Mouse (Mus musculus) lung, adult 2 months (tissue): ENCODE measurements at regions not wholly inside any gene's neighbourhood (a gene's known extent, or its start where the extent isn't known, plus 50 kb on each side); places are given as distances from the start of the nearest gene placed in this dataset.

Source experiments
- DNase-seq: peaks from one replicate; pipeline ENCODE4 v3.0.0; 2022
- H3K4me1 ChIP-seq: fragments of 200-500 bp; 2 replicates; pipeline ENCODE4 v1.6.1; 2011; ENCODE audit warnings: low read length; ENCODE audit not compliant: control insufficient read depth, insufficient read depth
- H3K4me3 ChIP-seq: fragments of 200-500 bp; replicated peaks from 2 replicates; pipeline ENCODE3; 2011; ENCODE audit warnings: low read depth, mild to moderate bottlenecking, control low read depth, low read length; ENCODE audit errors: extremely low read depth
- CTCF ChIP-seq: fragments of 200-500 bp; IDR thresholded peaks from 2 replicates; pipeline ENCODE4 v1.5.1; 2011; ENCODE audit warnings: mild to moderate bottlenecking, low read length, control low read depth; ENCODE audit not compliant: insufficient read depth
- POLR2A ChIP-seq: fragments of 200-500 bp; IDR thresholded peaks from 2 replicates; pipeline ENCODE4 v1.6.1; 2011; ENCODE audit warnings: low read depth, mild to moderate bottlenecking, control low read depth, low read length, borderline replicate concordance; ENCODE audit errors: extremely low read depth
- WGBS: fragments of 180-500 bp; shearing (Covaris S2); methylation state at CpG from one replicate; pipeline ENCODE4 v1.1.7; 2018; 5-methylcytosine and 5-hydroxymethylcytosine counted together

GRCm38 (mm10) chr13:107499296-107499695 is 477.4 kb upstream of the Kif2a start:
- DNase-seq: no peak
- Histone ChIP-seq H3K4me1 (peaks cover 15% of the 10 kb centered on the region), H3K4me3 (no peak overlapping the region)
- WGBS: 40% methylated on average over 4 of the region's 4 CpGs
- TF ChIP-seq CTCF (no peak), POLR2A (no peak)

GRCm38 (mm10) chr13:107495161-107495732 is 473.3 kb upstream of the Kif2a start:
- Histone ChIP-seq H3K4me3 (no peak overlapping the region), H3K4me1 (peaks cover 19% of the 10 kb centered on the region)
- WGBS: 24% methylated on average over 6 of the region's 6 CpGs
- no peak for DNase-seq
- TF ChIP-seq CTCF (no peak), POLR2A (no peak)

- peak; percentile 23 for DNase-seq
- TF ChIP-seq CTCF (no peak), POLR2A (no peak)
- no peak overlapping the region for H3K4me3 ChIP-seq
- WGBS: 43% methylated on average over 13 of the region's 13 CpGs
- H3K4me1 ChIP-seq: peaks cover 13% of the 10 kb centered on the region
Observed at GRCm38 (mm10) chr13:107493765-107494164, 471.8 kb upstream of the Kif2a start.

GRCm38 (mm10) chr13:107492448-107492847 is 470.5 kb upstream of the Kif2a start:
- Histone ChIP-seq H3K4me1 (peaks cover 13% of the 10 kb centered on the region), H3K4me3 (no peak overlapping the region)
- 92% methylated on average over 4 of the region's 4 CpGs for WGBS
- no peak for TF ChIP-seq POLR2A
- TF ChIP-seq CTCF: no peak
- DNase-seq: no peak

GRCm38 (mm10) chr13:107491423-107491822 is 469.5 kb upstream of the Kif2a start:
- TF ChIP-seq CTCF (no peak), POLR2A (no peak)
- Histone ChIP-seq H3K4me3 (no peak overlapping the region), H3K4me1 (peaks cover 13% of the 10 kb centered on the region)
- 78% methylated on average over 7 of the region's 7 CpGs for WGBS
- DNase-seq: no peak

GRCm38 (mm10) chr13:107485400-107486017 is 463.6 kb upstream of the Kif2a start:
- Histone ChIP-seq H3K4me1 (no peaks in the 10 kb centered on the region), H3K4me3 (no peak overlapping the region)
- no peak for DNase-seq
- WGBS: 65% methylated on average over 4 of the region's 4 CpGs
- no peak for TF ChIP-seq CTCF
- no peak for TF ChIP-seq POLR2A

- no peak for DNase-seq
- WGBS: 79% methylated on average over 6 of the region's 6 CpGs
- no peak for TF ChIP-seq CTCF
- TF ChIP-seq POLR2A: no peak
- Histone ChIP-seq H3K4me1 (no peaks in the 10 kb centered on the region), H3K4me3 (no peak overlapping the region)
Observed at GRCm38 (mm10) chr13:107484630-107484998, 462.7 kb upstream of the Kif2a start.

- no peak for DNase-seq
- H3K4me1 ChIP-seq: no peaks in the 10 kb centered on the region
- no peak for TF ChIP-seq CTCF
- no peak for TF ChIP-seq POLR2A
- H3K4me3 ChIP-seq: no peak overlapping the region
- 74% methylated on average over 12 of the region's 12 CpGs for WGBS
Observed at GRCm38 (mm10) chr13:107483967-107484629, 462.2 kb upstream of the Kif2a start.

- TF ChIP-seq POLR2A (no peak), CTCF (no peak)
- 87% methylated on average over 3 of the region's 3 CpGs for WGBS
Observed at GRCm38 (mm10) chr13:107475166-107475565, 453.2 kb upstream of the Kif2a start.

GRCm38 (mm10) chr13:107469491-107470276 is 447.8 kb upstream of the Kif2a start:
- 2% methylated on average over 13 of the region's 13 CpGs for WGBS
- Histone ChIP-seq H3K4me1 (no peaks in the 10 kb centered on the region), H3K4me3 (peak overlapping the region; percentile 68)
- DNase-seq: peak; percentile 47
- peak; percentile 51; the same call in 1 of the 2 replicates for TF ChIP-seq POLR2A
- no peak for TF ChIP-seq CTCF

More at GRCm38 (mm10) chr13:107475166-107475565, 453.2 kb upstream of the Kif2a start:
- H3K4me1 ChIP-seq: no peaks in the 10 kb centered on the region
- DNase-seq: no peak
- no peak overlapping the region for H3K4me3 ChIP-seq
